ENCODE assay signal across 8 mouse cellular contexts in genomic region chr6:52713104-52713896, GRCm38 (mm10). TPM values are rescaled to one million over a fixed set of nuclear protein-coding genes. Genes with fewer than 3 reads are reported as not detected.
DNase-seq lines count a peak whose midpoint lies in the region; ATAC-seq lines count a peak whose summit lies in the region.

Tax1bp1 (plus strand) TSS chr6:52713729.

- H3K9me3 ChIP-seq in embryonic facial prominence, embryonic 12.5 days = no peaks in the 10 kb centered on the region
- no peaks in the 10 kb centered on the region for H3K9me3 ChIP-seq in midbrain, embryonic 11.5 days (ENCODE audit: control insufficient read depth, low read length)

- H3K27me3 ChIP-seq in embryonic facial prominence, embryonic 12.5 days = no peaks in the 10 kb centered on the region
- H3K27me3 ChIP-seq in midbrain, embryonic 11.5 days (ENCODE audit: control insufficient read depth, insufficient read depth, low read length) = no peaks in the 10 kb centered on the region

- H3K27ac ChIP-seq in embryonic facial prominence, embryonic 12.5 days = peak within 1 kb of the TSS; percentile 86
- H3K27ac ChIP-seq in midbrain, embryonic 11.5 days (ENCODE audit: low read depth, low read length) = peak within 1 kb of the TSS; percentile 65; the same call in 1 of the 2 replicates

- H3K4me1 ChIP-seq in embryonic facial prominence, embryonic 12.5 days = peaks cover 3% of the 10 kb centered on the region; the same call in 1 of the 2 replicates
- H3K4me1 ChIP-seq in midbrain, embryonic 11.5 days (ENCODE audit: control insufficient read depth, insufficient read depth, low read length) = no peaks in the 10 kb centered on the region; the same call in 1 of the 2 replicates

- peak within 1 kb of the TSS; percentile 57 for H3K4me2 ChIP-seq in embryonic facial prominence, embryonic 12.5 days (replicated peaks)
- H3K4me2 ChIP-seq in midbrain, embryonic 11.5 days = peak within 1 kb of the TSS; percentile 69

- ATAC-seq in embryonic facial prominence, embryonic 12.5 days (ENCODE audit: insufficient number of reproducible peaks, insufficient read depth, low FRiP score, low TSS enrichment) = peak; percentile 96
- peak; percentile 98 for ATAC-seq in midbrain, embryonic 11.5 days (ENCODE audit: low FRiP score)

- H3K36me3 ChIP-seq in embryonic facial prominence, embryonic 12.5 days = no peaks in the 10 kb centered on the region
- H3K36me3 ChIP-seq in midbrain, embryonic 11.5 days (ENCODE audit: control insufficient read depth, insufficient read depth, low read length) = no peaks in the 10 kb centered on the region

- intact Hi-C loops in left cerebral cortex, postnatal 4 days (cut with DNase I) = no loop called here

- H3K9ac ChIP-seq in embryonic facial prominence, embryonic 12.5 days = peak within 1 kb of the TSS; percentile 84
- peak within 1 kb of the TSS; percentile 90 for H3K9ac ChIP-seq in midbrain, embryonic 11.5 days (ENCODE audit: low read length)

- H3K4me3 ChIP-seq in embryonic facial prominence, embryonic 12.5 days = peak within 1 kb of the TSS; percentile 89
- H3K4me3 ChIP-seq in midbrain, embryonic 11.5 days (ENCODE audit: low read depth, low read length) = peak within 1 kb of the TSS; percentile 97

- DNase-seq in 3T3-L1 (ENCODE audit: low read depth, low spot score) = peak; percentile 95
- peak; percentile 96 for DNase-seq in adrenal gland, postnatal 36 days
- DNase-seq in heart, adult 11 months = peak; percentile 99
- peak; percentile 93 for DNase-seq in kidney, adult 11 months
- DNase-seq in left cerebral cortex, postnatal 4 days = peak; percentile 94
- peak; percentile 99 for DNase-seq in midbrain, embryonic 11.5 days (ENCODE audit: low spot score, missing footprints)
- peak; percentile 87 for DNase-seq in right cerebral cortex, postnatal 4 days

- 4% methylated on average over 38 of the region's 38 CpGs for WGBS in embryonic facial prominence, embryonic 12.5 days
- 3% methylated on average over 38 of the region's 38 CpGs for WGBS in midbrain, embryonic 11.5 days

RNA-seq across cellular contexts. Expression of gene Tax1bp1, which starts in this region (rescaled TPM):
- total RNA-seq in adrenal gland, postnatal 36 days (2021) = 100 to 1,000 TPM; 186 to 191 TPM
- polyA plus RNA-seq in embryonic facial prominence, embryonic 12.5 days (2016; fragmentation: Nextera tagmentation; extraction: Ambion mirVana) = 133 and 140 TPM in 2 replicates
- 100 to 1,000 TPM; 106 to 109 TPM for total RNA-seq in left cerebral cortex, postnatal 4 days (2021)
- 144 and 155 TPM in 2 replicates for polyA plus RNA-seq in midbrain, embryonic 11.5 days (2014; fragmentation: Nextera tagmentation; extraction: Ambion mirVana)

Comparison
In these comparisons a context has a peak if more than half of its experiments do, and no peak if none do; other contexts are left out.
1. Peak in every context shown above with its lines: DNase-seq, ATAC-seq, H3K4me3 ChIP-seq and H3K27ac ChIP-seq.